Mouse (Mus musculus) intestine, postnatal 0 days (tissue): ENCODE results near the gene Urgcp. TPM values are rescaled to one million over a fixed set of nuclear protein-coding genes. Genes with fewer than 3 reads are reported as not detected.
A peak's percentile ranks its signal among the peaks of the same experiment; 100 is the strongest.
"Not testable (repeated sequence)": the region's sequence is repeated elsewhere in the genome, so short reads cannot be mapped to it uniquely, and the experiment has no call there.

ENCODE experiments used
- ATAC-seq: fragments of 200-750 bp; cut with Nextera tagmentation; 2 replicates; pipeline ENCODE4 v1.8.0; 2017; ENCODE audit warnings: mild to moderate bottlenecking, moderate TSS enrichment, moderate library complexity
- H3K27ac ChIP-seq: fragments of 300-500 bp; sonication (generic); 2 replicates; pipeline ENCODE4 v1.5.1; 2014; ENCODE audit warnings: mild to moderate bottlenecking, low read depth, low read length, moderate library complexity
- H3K27me3 ChIP-seq: fragments of 300-500 bp; sonication (generic); replicated peaks from 2 replicates; pipeline ENCODE4 v1.6.1; 2014; ENCODE audit warnings: low read length, mixed read lengths; ENCODE audit not compliant: control insufficient read depth, insufficient read depth
- H3K36me3 ChIP-seq: fragments of 300-500 bp; sonication (generic); 2 replicates; pipeline ENCODE4 v1.6.1; 2014; ENCODE audit warnings: mild to moderate bottlenecking, moderate library complexity; ENCODE audit not compliant: control insufficient read depth, insufficient read depth
- H3K4me1 ChIP-seq: fragments of 300-500 bp; sonication (generic); replicated peaks from 2 replicates; pipeline ENCODE4 v1.6.1; 2014; ENCODE audit warnings: antibody characterized with exemption, low read length, mixed read lengths; ENCODE audit not compliant: control insufficient read depth, insufficient read depth
- H3K4me2 ChIP-seq: fragments of 300-500 bp; sonication (generic); replicated peaks from 2 replicates; pipeline ENCODE4 v1.6.1; 2014; ENCODE audit warnings: low read depth, mild to moderate bottlenecking, moderate library complexity
- H3K4me3 ChIP-seq: fragments of 300-500 bp; sonication (generic); 2 replicates; pipeline ENCODE4 v1.5.1; 2014; ENCODE audit warnings: low read depth, low read length
- H3K9ac ChIP-seq: fragments of 300-500 bp; sonication (generic); 2 replicates; pipeline ENCODE4 v1.6.1; 2014; ENCODE audit warnings: mild to moderate bottlenecking, low read depth, low read length
- H3K9me3 ChIP-seq: fragments of 300-500 bp; sonication (generic); 2 replicates; pipeline ENCODE4 v1.6.1; 2016; ENCODE audit warnings: mixed run types; ENCODE audit not compliant: control insufficient read depth
- CTCF ChIP-seq: sonication (generic); IDR thresholded peaks from 2 replicates; pipeline ENCODE4 v1.5.1; 2016; ENCODE audit warnings: low read depth, mild to moderate bottlenecking, control low read depth, antibody characterized with exemption, moderate library complexity
- WGBS: fragments of 180-500 bp; shearing (Covaris S2); extraction: QIAGEN DNeasy Blood & Tissue Kit; methylation state at CpG from one replicate; pipeline ENCODE4 v1.1.7; 2014; 5-methylcytosine and 5-hydroxymethylcytosine counted together
- polyA plus RNA-seq: library from polyadenylated mRNA; unstranded; fragments of >200 nt; fragmentation: Nextera tagmentation; extraction: Ambion mirVana; gene quantifications from 2 replicates; pipeline ENCODE4 v1.2.1, GENCODE M21; 2015

Gene Urgcp
- polyA plus RNA-seq: 15.4 and 19.0 TPM in 2 replicates

DNA sequence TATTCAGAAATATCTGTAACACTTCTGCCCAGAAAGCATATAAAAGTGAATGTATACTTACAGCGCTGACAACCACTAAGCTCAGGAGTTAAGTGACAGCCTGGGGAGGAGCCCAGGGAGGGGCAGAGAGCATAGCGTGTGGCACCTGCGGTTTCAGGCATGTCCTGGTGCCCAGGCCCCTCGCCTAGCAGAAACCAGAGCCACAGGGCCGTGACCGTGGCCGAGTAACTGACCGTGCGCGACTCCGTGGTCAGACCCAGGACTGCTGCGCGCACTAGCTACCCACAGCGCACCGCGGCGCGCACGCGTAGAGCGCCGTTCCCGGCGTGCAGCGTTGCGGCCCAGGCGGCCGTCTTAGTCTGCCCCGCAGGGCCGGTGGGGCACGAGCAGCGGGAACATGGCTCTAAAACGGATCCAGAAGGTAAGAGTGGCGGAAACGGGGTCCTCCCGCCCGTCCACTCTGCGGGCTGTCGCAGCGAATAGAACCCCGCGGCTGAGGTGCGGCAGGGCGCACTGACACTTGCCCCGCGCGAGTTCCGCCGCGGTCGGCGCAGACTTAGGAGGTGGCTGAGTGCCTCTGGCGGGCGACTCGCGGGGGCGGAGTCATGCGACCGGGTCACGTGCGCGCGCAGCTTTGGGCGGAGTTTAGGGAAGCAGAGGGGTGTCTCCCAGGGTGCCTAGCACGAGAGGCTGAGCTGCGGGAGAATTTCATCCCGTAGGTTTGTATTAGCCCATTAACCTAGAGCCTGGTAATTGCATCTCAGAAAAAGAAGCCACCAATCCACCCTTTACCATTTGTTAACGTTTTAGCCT lies at the start of gene Urgcp:
TSS of gene Urgcp (minus strand) at position 557 of the 813 bp plus-strand sequence.
- Histone ChIP-seq H3K4me1 (0 out of 2 replicates have a peak, but pooled peaks cover 2% of the 10 kb centered on the region), H3K36me3 (no peaks in the 10 kb centered on the region), H3K4me2 (peak within 1 kb of the TSS; percentile 64), H3K27me3 (no peaks in the 10 kb centered on the region), H3K9ac (peak within 1 kb of the TSS; percentile 77), H3K27ac (peak within 1 kb of the TSS; percentile 92), H3K4me3 (peak within 1 kb of the TSS; percentile 67), H3K9me3 (no peaks in the 10 kb centered on the region)
- under 1% methylated on average over 67 of the region's 68 CpGs for WGBS
- peak; percentile 97 for ATAC-seq
- peak; percentile 41 for TF ChIP-seq CTCF

DNA sequence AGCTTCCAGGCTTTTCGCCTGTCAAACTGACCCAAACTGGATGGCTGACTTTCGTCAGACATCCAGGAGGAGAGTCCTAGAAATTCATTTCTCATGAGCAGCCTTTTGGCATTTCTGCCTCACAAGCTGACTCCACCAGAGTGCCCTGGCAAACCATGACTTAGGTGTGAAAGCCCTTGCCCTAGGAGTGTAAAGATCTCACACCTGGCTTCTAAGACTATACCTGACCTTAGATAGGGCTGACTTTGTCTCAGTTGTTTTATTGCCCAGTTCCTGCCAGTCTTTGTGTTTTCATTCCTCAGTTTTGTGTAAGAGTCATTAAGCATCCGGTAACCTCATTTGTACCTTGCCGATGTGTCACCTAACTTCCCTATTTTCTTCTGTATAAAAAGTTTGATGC lies 47.3 kb upstream of the Urgcp start:
- not testable (repeated sequence) for H3K4me2 ChIP-seq, H3K4me3 ChIP-seq, H3K4me1 ChIP-seq, H3K36me3 ChIP-seq, H3K9ac ChIP-seq, H3K9me3 ChIP-seq, H3K27ac ChIP-seq, H3K27me3 ChIP-seq
- WGBS: 44% methylated on average over 4 of the region's 4 CpGs
- ATAC-seq: peak; percentile 53; the same call in 1 of the 2 replicates

DNA sequence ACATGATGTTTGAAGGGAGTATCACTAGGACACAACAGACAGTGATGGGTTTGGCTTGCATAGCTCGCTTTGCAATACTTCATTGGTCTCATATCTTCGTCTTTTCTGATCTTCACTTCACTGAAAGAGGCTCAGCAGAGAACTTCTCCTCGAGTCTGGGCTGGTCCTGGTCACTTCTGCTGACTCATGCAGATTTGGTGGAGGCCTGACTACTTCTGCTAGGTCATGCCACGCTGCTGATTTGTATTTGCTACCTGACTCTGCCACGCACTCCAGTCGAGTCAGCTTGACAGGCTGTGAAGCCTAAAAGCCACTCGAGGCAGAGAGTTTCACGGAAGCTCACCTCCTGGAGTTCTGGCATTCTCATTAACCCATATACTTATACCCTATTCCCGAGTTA lies 45.8 kb upstream of the Urgcp start:
- Histone ChIP-seq H3K36me3 (no peaks in the 10 kb centered on the region), H3K9me3 (no peaks in the 10 kb centered on the region), H3K4me3 (no peak overlapping the region), H3K4me1 (peaks cover 18% of the 10 kb centered on the region; the same call in 1 of the 2 replicates), H3K4me2 (no peak overlapping the region), H3K27ac (no peak overlapping the region), H3K9ac (no peak overlapping the region), H3K27me3 (no peaks in the 10 kb centered on the region)
- ATAC-seq: no peak
- no peak for TF ChIP-seq CTCF
- WGBS: 87% methylated on average over 9 of the region's 9 CpGs

DNA sequence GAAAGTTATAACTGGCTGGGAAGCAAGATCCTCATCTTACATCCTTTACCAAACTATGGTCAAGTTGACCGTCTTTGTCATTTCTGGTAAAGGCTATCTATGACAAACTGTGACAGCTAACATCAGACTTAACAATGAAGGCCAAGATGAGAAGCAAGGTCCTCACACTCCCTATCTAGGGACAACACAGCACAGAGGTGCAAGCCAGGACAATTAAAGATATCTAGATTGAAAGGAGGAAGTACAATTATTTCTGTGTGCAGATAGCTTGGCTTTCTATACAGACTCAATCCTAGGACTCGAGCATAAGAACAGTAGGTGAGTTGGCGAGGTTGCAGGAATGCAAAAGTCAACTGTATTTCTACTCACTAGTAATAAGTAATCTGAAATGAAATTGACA lies 43.5 kb upstream of the Urgcp start:
- H3K36me3 ChIP-seq: peaks cover 5% of the 10 kb centered on the region; the same call in 1 of the 2 replicates
- H3K4me1 ChIP-seq: peaks cover 32% of the 10 kb centered on the region
- H3K9me3 ChIP-seq: no peaks in the 10 kb centered on the region
- H3K9ac ChIP-seq: no peak overlapping the region
- ATAC-seq: no peak
- TF ChIP-seq CTCF: no peak
- H3K27me3 ChIP-seq: no peaks in the 10 kb centered on the region
- 54% methylated on average over 3 of the region's 3 CpGs for WGBS
- no peak overlapping the region for H3K4me3 ChIP-seq
- H3K27ac ChIP-seq: no peak overlapping the region
- H3K4me2 ChIP-seq: no peak overlapping the region

DNA sequence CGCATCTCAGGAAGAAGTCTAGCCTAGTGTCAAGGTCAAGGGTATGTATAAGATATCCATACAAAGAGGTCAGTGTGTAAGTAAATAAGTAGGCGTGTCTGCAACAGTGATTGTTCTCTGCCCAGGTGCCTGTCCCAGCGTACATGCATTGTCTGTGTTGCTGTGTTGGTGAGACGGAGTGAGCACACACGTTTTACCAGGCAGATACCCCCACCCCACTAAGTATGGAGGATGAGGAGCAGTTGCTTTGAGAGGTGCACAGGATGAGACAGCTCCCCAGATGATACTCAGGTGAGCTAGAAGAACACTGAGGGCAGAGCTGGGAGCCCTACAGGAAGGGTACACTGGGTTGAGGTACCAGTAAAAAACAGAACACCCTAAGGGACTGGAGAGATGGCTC lies 42.0 kb upstream of the Urgcp start:
- TF ChIP-seq CTCF: no peak
- WGBS: 43% methylated on average over 5 of the region's 5 CpGs

DNA sequence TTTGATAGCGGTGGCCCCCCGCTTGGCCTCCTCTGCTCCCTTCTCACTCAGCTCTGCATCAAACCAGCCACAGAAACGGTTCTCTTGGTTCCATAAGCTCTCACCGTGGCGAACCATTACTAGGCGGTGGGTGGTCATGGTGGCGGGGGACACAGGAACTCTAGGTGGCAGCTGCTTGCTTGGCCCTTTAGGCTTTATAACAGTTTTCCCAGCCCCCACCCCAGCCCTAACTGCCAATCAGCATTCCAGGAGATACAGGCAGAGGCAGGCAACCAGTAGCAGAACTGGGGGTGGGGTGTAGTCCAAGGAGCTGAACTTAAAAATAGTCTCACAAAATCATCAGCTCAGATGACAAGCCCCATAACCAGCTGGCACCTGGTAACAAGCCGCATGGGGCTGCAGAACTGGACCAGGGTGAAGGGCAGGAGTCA lies 41.4 kb upstream of the Urgcp start, which contains the start of gene Pgam2:
TSS of gene Pgam2 (minus strand) at position 183 of the 431 bp plus-strand sequence.
- Histone ChIP-seq H3K4me1 (peaks cover 32% of the 10 kb centered on the region), H3K27me3 (no peaks in the 10 kb centered on the region), H3K27ac (peak within 1 kb of the TSS; percentile 70), H3K4me2 (peak within 1 kb of the TSS; percentile 21; the same call in 1 of the 2 replicates), H3K36me3 (peaks cover 15% of the 10 kb centered on the region; the same call in 1 of the 2 replicates), H3K4me3 (no peak within 1 kb of the TSS), H3K9me3 (no peaks in the 10 kb centered on the region), H3K9ac (no peak within 1 kb of the TSS)
- 43% methylated on average over 8 of the region's 8 CpGs for WGBS
- ATAC-seq: no peak
- no peak for TF ChIP-seq CTCF

More for the DNA sequence above, 42.0 kb upstream of the Urgcp start:
- Histone ChIP-seq H3K4me1 (peaks cover 32% of the 10 kb centered on the region), H3K4me2 (no peak overlapping the region), H3K4me3 (no peak overlapping the region), H3K9me3 (no peaks in the 10 kb centered on the region), H3K27ac (no peak overlapping the region), H3K27me3 (no peaks in the 10 kb centered on the region), H3K36me3 (peaks cover 9% of the 10 kb centered on the region; the same call in 1 of the 2 replicates), H3K9ac (no peak overlapping the region)
- no peak for ATAC-seq
